Mouse (Mus musculus): ENCODE measurements around the gene Snta1. TPM values are rescaled to one million over a fixed set of nuclear protein-coding genes. Genes with fewer than 3 reads are reported as not detected.

Gene Snta1
- total RNA-seq, 2 experiments from 2014 or later = 82.6 to 106 TPM

DNA sequence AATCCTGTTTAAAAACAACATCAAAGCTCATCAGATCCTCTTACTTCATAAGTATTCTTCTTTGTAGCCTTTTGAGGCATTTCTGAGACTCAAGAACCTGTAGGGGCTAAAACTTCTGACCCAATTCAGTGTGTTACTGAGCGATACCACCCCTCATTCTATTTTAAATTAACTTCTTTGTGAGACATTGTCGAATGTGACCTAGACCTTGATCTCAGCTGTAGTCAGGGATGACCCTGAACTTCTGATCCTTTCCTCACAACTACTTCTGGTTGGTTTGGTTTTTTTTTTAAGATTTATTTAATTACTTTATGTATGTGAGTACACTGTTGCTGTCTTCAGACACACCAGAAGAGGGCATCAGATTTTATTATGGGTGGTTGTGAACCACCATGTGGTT, 15.6 kb upstream of the Snta1 start:
- intact Hi-C loops (cut with DNase I) = no loop called here
- no peak for DNase-seq

DNA sequence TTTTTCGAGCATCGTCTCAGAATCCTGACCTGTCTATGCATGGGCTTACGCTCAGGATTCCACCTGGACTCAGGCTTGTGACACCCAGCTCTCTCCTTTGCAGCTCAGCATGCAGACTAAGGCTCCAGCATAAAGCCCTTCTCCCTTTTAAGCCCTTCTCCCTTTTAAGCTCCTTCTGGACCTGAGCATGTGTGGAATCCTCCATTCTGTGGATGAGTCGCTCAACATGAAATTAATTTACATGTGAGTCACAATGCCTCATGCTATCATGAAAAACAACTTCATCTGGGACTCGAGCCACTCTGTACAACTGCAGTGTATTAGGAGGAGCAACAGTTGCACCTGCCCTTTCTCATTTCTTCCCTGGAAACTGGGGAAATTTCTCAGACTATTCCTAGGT, 14.3 kb upstream of the Snta1 start:
- intact Hi-C loops (cut with DNase I) = no loop called here
- no peak for DNase-seq

DNA sequence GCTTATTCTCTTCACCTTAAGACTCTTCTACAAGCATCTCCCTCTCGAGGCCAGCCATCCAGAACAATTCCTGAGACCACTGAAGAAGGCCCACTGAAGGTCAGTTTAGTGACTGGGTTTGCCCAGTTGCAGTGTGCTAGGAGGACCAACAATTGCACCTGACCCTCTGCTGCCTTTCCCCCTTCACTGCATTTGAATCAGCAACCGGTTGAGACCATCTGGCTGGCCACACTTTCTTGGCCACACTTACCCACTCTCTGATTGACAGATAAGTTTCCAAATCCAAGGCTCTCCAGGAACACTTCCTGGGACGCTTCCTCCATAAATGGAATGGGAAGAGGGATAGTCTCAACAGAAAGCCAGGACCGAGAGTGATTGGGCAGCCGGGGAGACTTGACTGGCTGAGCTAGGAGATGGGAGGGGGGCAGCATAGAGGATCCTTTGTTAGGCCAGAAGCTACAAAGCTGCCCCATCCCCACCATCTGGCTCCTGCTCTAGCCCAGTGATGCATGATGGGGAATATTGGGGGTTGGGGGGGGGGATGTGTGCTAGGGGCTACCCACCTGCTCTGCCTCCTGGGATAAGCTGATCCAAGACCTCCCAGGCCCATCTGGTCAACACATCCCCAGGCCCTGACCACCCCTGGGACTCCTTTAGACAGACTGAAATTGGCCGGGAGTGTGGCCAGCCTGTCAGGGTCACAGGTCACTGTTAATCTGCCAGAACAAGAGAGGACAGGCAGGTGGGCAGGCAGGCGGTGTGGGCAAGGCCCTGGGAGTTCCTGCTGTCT, 13.2 kb upstream of the Snta1 start:
- intact Hi-C loops (cut with DNase I) = no loop called here
- no peak for DNase-seq

- intact Hi-C loops (cut with DNase I) = no loop called here
- no peak for DNase-seq
Observed at GRCm38 (mm10) chr2:154419631-154420515, 12.0 kb upstream of the Snta1 start.

GRCm38 (mm10) chr2:154418001-154418400, 10.1 kb upstream of the Snta1 start:
- intact Hi-C loops (cut with DNase I) = no loop called here
- DNase-seq = no peak

DNA sequence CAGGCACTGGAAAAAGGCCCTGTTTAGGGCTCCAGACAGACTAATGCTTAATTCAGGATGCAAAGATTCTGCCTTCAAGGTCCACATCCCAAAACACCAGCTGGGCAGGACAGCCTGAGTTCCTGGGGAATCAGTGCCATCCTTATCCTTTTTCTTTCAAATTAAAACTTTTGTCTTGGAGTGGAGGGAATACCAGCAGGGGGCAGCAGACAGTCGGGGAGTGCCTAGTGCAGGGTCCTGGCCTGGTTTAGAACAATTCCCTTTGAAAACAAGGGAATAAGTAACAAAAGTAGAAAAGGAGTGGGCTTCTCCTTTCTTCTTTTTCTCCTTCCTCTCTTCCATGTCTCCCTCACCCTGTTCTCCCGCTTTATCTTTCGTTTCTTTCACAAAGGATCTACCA, 9.2 kb upstream of the Snta1 start:
- intact Hi-C loops (cut with DNase I) = loop anchor here (1.0 to 2.0 kb wide), 2 partner anchors 122 to 196 kb away; partner anchors contain the start of genes 4930519P11Rik and Zfp341
- DNase-seq = peak; percentile 76 to 91

- DNase-seq = peak; percentile 65 to 74
- intact Hi-C loops (cut with DNase I) = loop anchor here (5.0 kb wide), 1 partner anchor 530 kb away; no protein-coding TSS in a partner anchor
Observed at GRCm38 (mm10) chr2:154412018-154412666, 4.2 kb upstream of the Snta1 start.

DNA sequence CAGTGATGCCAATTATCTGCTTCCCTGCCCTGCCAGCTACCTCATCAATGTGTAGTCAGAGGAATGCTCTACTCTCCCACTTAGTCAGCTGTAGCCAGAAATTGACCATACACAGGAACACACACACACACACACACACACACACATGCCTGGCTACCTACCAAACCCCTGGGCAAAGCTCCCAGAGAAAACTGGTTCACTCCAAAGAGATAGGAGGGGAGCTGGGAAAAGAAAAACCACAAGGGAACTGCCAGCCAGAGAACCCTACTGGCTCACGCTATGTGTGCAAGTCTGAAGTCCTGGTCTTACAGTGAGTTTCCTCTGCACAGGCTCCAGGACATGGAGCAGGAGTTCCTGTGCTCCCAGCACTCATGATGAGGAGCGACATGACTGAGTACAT, 2.5 kb upstream of the Snta1 start:
- intact Hi-C loops (cut with DNase I) = loop anchor here (5.0 kb wide), 1 partner anchor 532 kb away; no protein-coding TSS in a partner anchor
- peak; percentile 80 to 89 for DNase-seq

DNA sequence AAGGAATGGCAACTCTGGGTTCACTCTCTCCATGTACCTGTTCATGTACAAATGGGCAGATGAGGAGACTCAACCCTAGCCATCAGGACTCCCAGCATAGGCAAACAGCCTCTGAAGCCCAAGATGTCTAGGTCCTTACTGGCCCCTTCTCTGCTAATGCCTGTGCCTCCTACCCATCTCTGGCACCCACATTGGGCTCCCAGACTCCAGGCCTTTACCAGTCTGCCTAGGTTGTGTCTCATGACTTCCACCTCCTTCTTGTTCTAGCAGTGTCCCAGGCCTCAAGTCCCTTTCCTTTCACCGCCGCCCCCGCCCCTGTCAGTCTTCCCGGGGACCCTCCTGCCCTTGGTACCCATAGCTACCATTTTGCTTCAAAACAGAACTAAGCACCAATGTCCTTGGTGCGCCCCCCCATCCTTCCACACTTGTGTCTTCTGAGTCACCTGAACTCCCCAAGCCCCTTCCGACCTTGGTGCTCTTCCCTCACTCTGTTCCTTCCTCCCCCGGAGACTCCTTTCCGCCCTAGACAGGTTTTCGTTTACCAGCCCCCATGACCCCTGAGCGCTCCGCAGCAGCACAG, 746 bp downstream of the Snta1 start:
- no peak for DNase-seq

DNA sequence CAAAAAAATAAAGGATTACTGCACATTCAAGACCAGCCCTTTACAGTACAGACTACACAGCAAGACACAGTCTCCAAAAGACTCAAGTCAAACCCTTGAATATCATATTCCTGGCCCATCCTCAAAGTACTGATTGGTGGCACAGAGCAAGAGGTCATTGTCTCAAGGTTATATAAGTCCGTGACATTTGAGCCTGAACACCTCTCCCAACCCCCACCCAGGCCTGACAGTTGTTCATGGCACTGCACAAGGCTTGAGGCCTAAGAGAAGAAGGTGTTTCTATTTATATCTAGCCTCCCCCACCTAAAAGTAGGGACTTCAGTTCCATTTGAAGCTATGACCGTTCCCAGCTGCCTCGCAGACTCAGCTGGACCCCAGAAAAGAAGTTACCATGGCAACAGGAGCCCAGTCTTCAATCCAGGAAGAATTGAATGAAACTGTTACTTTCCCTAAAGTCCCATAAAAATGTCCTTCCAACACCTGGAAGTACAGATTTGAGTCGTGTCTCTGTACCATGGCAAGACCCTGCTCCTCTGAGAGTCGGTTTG, 2.4 kb downstream of the Snta1 start:
- intact Hi-C loops (cut with DNase I) = no loop called here
- DNase-seq = no peak

More for the DNA sequence above, 746 bp downstream of the Snta1 start:
- intact Hi-C loops (cut with DNase I) = loop anchor here (2.0 kb wide), 1 partner anchor 32 kb away; no protein-coding TSS in a partner anchor

DNA sequence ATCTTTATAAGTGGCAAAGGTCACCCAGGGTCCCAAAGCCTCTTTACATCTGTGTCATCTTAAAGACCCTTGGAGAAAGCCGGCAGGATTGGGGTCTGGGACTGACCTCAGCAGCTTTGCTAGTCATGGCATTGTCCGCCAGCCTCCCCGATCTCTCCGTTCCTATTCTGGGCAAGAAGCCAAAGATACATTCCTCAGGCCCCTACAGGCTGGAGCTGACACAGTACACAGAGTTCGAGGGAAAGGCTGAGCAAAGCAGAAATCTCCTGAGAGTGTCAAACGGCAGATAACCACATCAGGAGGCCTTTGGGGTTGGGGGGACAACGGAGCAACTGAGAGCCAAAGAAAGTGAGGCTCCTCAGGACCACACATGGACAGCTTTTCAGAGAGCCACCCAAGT, 5.1 kb downstream of the Snta1 start:
- DNase-seq = peak; percentile 78 to 83
- intact Hi-C loops (cut with DNase I) = no loop called here

DNA sequence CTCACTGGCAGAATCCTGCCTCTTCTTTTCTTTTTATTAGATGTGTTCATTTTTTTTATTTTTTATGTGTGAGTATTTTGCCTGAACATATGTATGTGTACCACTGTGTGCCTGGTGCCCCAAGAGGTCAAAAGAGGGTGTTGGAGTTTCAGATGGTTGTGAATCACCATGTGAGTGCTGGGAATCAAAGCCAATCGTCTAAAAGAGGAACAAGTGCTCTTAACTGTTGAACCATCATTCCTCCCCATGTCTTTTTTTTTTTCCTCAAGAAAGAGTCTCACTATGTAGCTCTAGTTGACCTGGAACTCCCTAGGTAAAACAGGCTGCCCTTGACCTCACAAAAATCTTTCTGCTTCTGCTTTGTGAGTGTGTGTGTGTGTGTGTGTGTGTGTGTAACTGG, 5.9 kb downstream of the Snta1 start:
- DNase-seq = no peak
- intact Hi-C loops (cut with DNase I) = no loop called here

DNA sequence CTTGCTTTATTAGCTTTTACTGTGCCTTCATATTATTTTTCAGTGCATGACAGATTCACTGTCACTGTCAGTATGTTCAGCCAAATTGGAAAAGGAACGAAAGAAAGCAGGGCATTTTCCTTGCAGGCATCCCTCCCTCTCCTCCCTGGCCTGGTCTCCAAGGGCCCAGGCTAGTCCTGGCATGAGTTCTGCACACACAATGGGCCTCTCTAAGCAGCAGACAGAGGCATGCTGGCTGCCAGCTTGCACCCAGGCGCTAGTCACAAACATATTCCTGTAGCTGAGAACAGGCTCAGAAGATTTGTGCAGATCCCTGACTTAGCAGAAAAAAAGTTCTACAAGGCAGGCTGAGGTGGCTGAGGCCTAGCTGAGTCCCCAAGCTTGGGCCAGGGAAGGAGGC, 8.6 kb downstream of the Snta1 start:
- DNase-seq = no peak

GRCm38 (mm10) chr2:154398267-154398666, 9.6 kb downstream of the Snta1 start:
- peak in 1 of 2 experiments; percentile 57 for DNase-seq

More for the DNA sequence above, 8.6 kb downstream of the Snta1 start:
- intact Hi-C loops (cut with DNase I) = no loop called here

GRCm38 (mm10) chr2:154396529-154396928, 11.4 kb downstream of the Snta1 start:
- intact Hi-C loops (cut with DNase I) = no loop called here
- peak; percentile 61 to 64 for DNase-seq

More at GRCm38 (mm10) chr2:154398267-154398666, 9.6 kb downstream of the Snta1 start:
- intact Hi-C loops (cut with DNase I) = no loop called here

- peak; percentile 54 to 70 for DNase-seq
- intact Hi-C loops (cut with DNase I) = no loop called here
Observed at GRCm38 (mm10) chr2:154394602-154395001, 13.3 kb downstream of the Snta1 start.

GRCm38 (mm10) chr2:154390180-154390964, 17.5 kb downstream of the Snta1 start:
- intact Hi-C loops (cut with DNase I) = loop anchor here (2.0 kb wide), 1 partner anchor 16 kb away; no protein-coding TSS in a partner anchor
- peak; percentile 97 for DNase-seq

GRCm38 (mm10) chr2:154379103-154379502, 28.8 kb downstream of the Snta1 start:
- intact Hi-C loops (cut with DNase I) = no loop called here

More at GRCm38 (mm10) chr2:154379103-154379502, 28.8 kb downstream of the Snta1 start:
- no peak for DNase-seq

Measured in heart, postnatal 10 days (tissue).